Comparison of ENCODE assay signal across 8 mouse cellular contexts in genomic region chr4:111719296-111719695, GRCm38 (mm10). TPM values are rescaled to one million over a fixed set of nuclear protein-coding genes. Genes with fewer than 3 reads are reported as not detected.
DNase-seq lines count a peak whose midpoint lies in the region; ATAC-seq lines count a peak whose summit lies in the region.

No protein-coding gene starts in this region.

- WGBS in heart, embryonic 11.5 days (ENCODE audit: insufficient replicate concordance) = 60% methylated on average over 4 of the region's 4 CpGs
- 47% methylated on average over 4 of the region's 4 CpGs for WGBS in liver, embryonic 11.5 days

- H3K27me3 ChIP-seq in heart, embryonic 11.5 days (ENCODE audit: control insufficient read depth, insufficient read depth, low read length) = no peaks in the 10 kb centered on the region
- H3K27me3 ChIP-seq in liver, embryonic 11.5 days (replicated peaks; ENCODE audit: control insufficient read depth, insufficient read depth, low read length) = no peaks in the 10 kb centered on the region

- peak overlapping the region; percentile 76 for H3K4me3 ChIP-seq in heart, embryonic 11.5 days (ENCODE audit: low read depth, low read length)
- peak overlapping the region; percentile 64 for H3K4me3 ChIP-seq in liver, embryonic 11.5 days (ENCODE audit: low read depth, low read length)

- peak; percentile 65 for ATAC-seq in CD4-positive, CD25-positive, alpha-beta regulatory T cell, adult 4 months
- ATAC-seq in heart, embryonic 11.5 days (replicated peaks; ENCODE audit: insufficient number of reproducible peaks, low FRiP score, low TSS enrichment) = no peak
- ATAC-seq in liver, embryonic 11.5 days (replicated peaks; ENCODE audit: low FRiP score) = no peak
- ATAC-seq in neutrophil, adult 5-6 weeks (ENCODE audit: extremely low read depth, insufficient number of reproducible peaks, low FRiP score, poor library complexity, severe bottlenecking) = 0 out of 2 replicates have a peak, but pooled peaks have one; percentile 18

- no peaks in the 10 kb centered on the region for H3K9me3 ChIP-seq in heart, embryonic 11.5 days (replicated peaks; ENCODE audit: control insufficient read depth, low read length)
- H3K9me3 ChIP-seq in liver, embryonic 11.5 days (ENCODE audit: control insufficient read depth, low read length) = no peaks in the 10 kb centered on the region

- peak overlapping the region; percentile 85; the same call in 1 of the 2 replicates for H3K9ac ChIP-seq in heart, embryonic 11.5 days (ENCODE audit: low read depth, low read length)
- H3K9ac ChIP-seq in liver, embryonic 11.5 days (ENCODE audit: low read depth, low read length) = no peak overlapping the region

- H3K36me3 ChIP-seq in heart, embryonic 11.5 days (ENCODE audit: control insufficient read depth, insufficient read depth, low read length) = no peaks in the 10 kb centered on the region
- no peaks in the 10 kb centered on the region for H3K36me3 ChIP-seq in liver, embryonic 11.5 days (ENCODE audit: control insufficient read depth, insufficient read depth, low read length)

- peak overlapping the region; percentile 77 for H3K27ac ChIP-seq in heart, embryonic 11.5 days (ENCODE audit: low read depth, low read length)
- H3K27ac ChIP-seq in liver, embryonic 11.5 days (ENCODE audit: low read depth, low read length) = no peak overlapping the region

- peak; percentile 1 for DNase-seq in adrenal gland, adult 8-10 months
- DNase-seq in adrenal gland, postnatal 14 days = no peak
- no peak for DNase-seq in liver, embryonic 11.5 days (ENCODE audit: low spot score)
- DNase-seq in frontal cortex, adult 2 months (ENCODE audit: extremely low spot score in 1 of 2, low spot score in 1 of 2) = no peak
- DNase-seq in retina, embryonic 14.5 days (ENCODE audit: low spot score) = no peak

- peak overlapping the region; percentile 78 for H3K4me2 ChIP-seq in heart, embryonic 11.5 days
- peak overlapping the region; percentile 86 for H3K4me2 ChIP-seq in liver, embryonic 11.5 days

- H3K4me1 ChIP-seq in heart, embryonic 11.5 days (ENCODE audit: control insufficient read depth, insufficient read depth, low read length) = peaks cover 3% of the 10 kb centered on the region; the same call in 1 of the 2 replicates
- H3K4me1 ChIP-seq in liver, embryonic 11.5 days (replicated peaks; ENCODE audit: control insufficient read depth, insufficient read depth, low read length) = peaks cover 7% of the 10 kb centered on the region; the same call in 1 of the 2 replicates

RNA-seq across cellular contexts. Expression of gene Spata6, which starts 0.5 kb away (rescaled TPM):
- 10 to 100 TPM in 2 of 4 experiments, 1 to 10 TPM in 2; 9.4 to 19.8 (median 13.1) TPM for total RNA-seq in adrenal gland, adult 8-10 months (2022)
- 12.2 and 20.4 TPM in 2 replicates for total RNA-seq in adrenal gland, postnatal 14 days (2021)
- polyA plus RNA-seq in CD4-positive, CD25-positive, alpha-beta regulatory T cell, adult 4 months (2017; shearing (Covaris generic)) = 10 to 100 TPM; 21.0 to 25.4 TPM
- polyA plus RNA-seq in heart, embryonic 11.5 days (2014; fragmentation: Nextera tagmentation; extraction: Ambion mirVana) = 18.6 and 23.8 TPM in 2 replicates
- 10.3 and 12.2 TPM in 2 replicates for polyA plus RNA-seq in liver, embryonic 11.5 days (2014; fragmentation: Nextera tagmentation; extraction: Ambion mirVana)
- total RNA-seq in neutrophil, adult 5-6 weeks (2017) = 25.1 and 27.5 TPM in 2 replicates
- 4.6 and 5.4 TPM in 2 replicates for polyA plus RNA-seq in frontal cortex, adult 2 months (2012; rRNA removed)

Comparison
In these comparisons a context has a peak if more than half of its experiments do, and no peak if none do; other contexts are left out.
1. ATAC-seq: peak in CD4-positive, CD25-positive, alpha-beta regulatory T cell, adult 4 months (single experiment) and neutrophil, adult 5-6 weeks (single experiment); none in heart, embryonic 11.5 days (single experiment) and liver, embryonic 11.5 days (single experiment).